Mouse (Mus musculus): ENCODE measurements around the gene Cox14. TPM values are rescaled to one million over a fixed set of nuclear protein-coding genes. Genes with fewer than 3 reads are reported as not detected.

Cox14 gene
- total and polyA plus RNA-seq, 3 experiments, result 113 to 125 TPM; not detected in 1

DNA sequence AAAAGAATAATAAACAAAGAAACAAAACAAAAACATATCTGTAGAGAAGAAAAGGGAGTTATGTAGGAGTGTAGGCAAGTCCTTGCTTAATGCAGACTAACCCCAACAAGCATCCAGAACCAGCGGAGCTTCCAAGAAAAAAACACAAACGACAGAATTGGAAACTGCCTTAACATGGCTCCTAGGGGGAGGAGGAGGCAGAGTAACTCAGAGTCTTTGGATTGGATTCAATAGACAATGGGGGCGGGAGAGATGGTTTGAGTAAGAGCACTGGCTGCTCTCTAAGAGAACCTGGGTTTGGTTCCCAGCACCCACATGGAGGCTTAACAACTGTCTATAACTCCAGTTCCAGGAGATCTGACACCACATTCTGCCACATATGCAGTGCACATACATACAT, 6.3 kb downstream of the Cox14 start:
- TF ChIP-seq BHLHE40 (IDR thresholded peaks at IDR 0.05; ENCODE audit: borderline replicate concordance, low read depth, low read length) (no peak), ELF1 (IDR thresholded peaks at IDR 0.05; ENCODE audit: low read depth, low read length) (no peak), MYC (IDR thresholded peaks at IDR 0.05; ENCODE audit: low read depth, low read length) (no peak), MAZ (IDR thresholded peaks at IDR 0.05; ENCODE audit: low read depth, low read length) (no peak), MYB (IDR thresholded peaks at IDR 0.05; ENCODE audit: low read depth, low read length) (no peak), NELFE (IDR thresholded peaks at IDR 0.05; ENCODE audit: low read depth, low read length) (no peak), SMC3 (IDR thresholded peaks at IDR 0.05; ENCODE audit: low read depth, low read length) (no peak), SIN3A (IDR thresholded peaks at IDR 0.05; ENCODE audit: low read length) (no peak)

DNA sequence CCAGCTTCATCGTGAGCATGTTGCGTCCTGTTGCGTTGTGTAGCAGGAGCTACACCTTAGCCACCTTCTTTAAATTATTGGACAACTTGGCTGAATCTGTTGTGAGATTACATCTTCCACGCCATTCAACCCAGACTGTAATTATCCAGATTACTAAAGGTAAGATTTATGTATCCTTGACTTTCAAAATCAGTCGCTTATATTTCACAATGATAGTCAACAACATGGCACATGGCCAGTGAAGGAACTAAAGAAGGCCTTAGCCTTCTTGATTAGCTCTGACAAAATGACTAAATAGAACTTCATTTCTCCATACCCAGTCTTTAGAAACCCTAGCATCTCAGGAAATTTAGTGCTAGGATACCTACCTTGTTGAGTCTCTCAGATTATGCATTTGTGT, 7.8 kb downstream of the Cox14 start:
- Histone ChIP-seq H3K36me3 (ENCODE audit: control insufficient read depth in 1 of 2, insufficient read depth in 2 of 2, low read length in 2 of 2) (peaks cover 2 to 7% of the 10 kb centered on the region in 2 experiments), H3K4me1 (ENCODE audit: control insufficient read depth in 1 of 2, insufficient read depth in 2 of 2, low read length in 2 of 2) (0 out of 4 replicates have a peak, but pooled peaks cover 0 to 3% of the 10 kb centered on the region in 2 experiments), H3K27ac (ENCODE audit: control insufficient read depth, low read depth, low read length) (no peak overlapping the region), H3K9me3 (replicated peaks; ENCODE audit: insufficient read depth, low read length) (no peaks in the 10 kb centered on the region), H3K9ac (ENCODE audit: control insufficient read depth, low read depth, low read length, poor library complexity, severe bottlenecking) (no peak overlapping the region), H3K27me3 (ENCODE audit: control insufficient read depth in 1 of 2, insufficient read depth in 2 of 2, low read length in 2 of 2) (no peaks in the 10 kb centered on the region), H3K4me3 (ENCODE audit: control insufficient read depth in 1 of 2, insufficient read depth in 1 of 2, low read depth in 2 of 2, low read length in 2 of 2) (no peak overlapping the region), H3K79me2 (ENCODE audit: control insufficient read depth, insufficient read depth, low read length, poor library complexity) (no peaks in the 10 kb centered on the region)
- no peak for TF ChIP-seq TAL1 (IDR thresholded peaks at IDR 0.05; ENCODE audit: low read length)
- no peak for TF ChIP-seq POLR2AphosphoS2 (IDR thresholded peaks at IDR 0.05; ENCODE audit: low read length)
- TF ChIP-seq CHD2 (IDR thresholded peaks at IDR 0.05; ENCODE audit: low read length), result no peak
- no peak for TF ChIP-seq ZMIZ1 (IDR thresholded peaks at IDR 0.05; ENCODE audit: low read depth, low read length)
- no peak for DNase-seq (ENCODE audit: low read depth, low spot score)

More for the DNA sequence above, 6.3 kb downstream of the Cox14 start:
- no peak overlapping the region for H3K9ac ChIP-seq (ENCODE audit: control insufficient read depth, low read depth, low read length, poor library complexity, severe bottlenecking)
- H3K36me3 ChIP-seq (ENCODE audit: control insufficient read depth in 1 of 2, insufficient read depth in 2 of 2, low read length in 2 of 2), result peaks cover 3 to 10% of the 10 kb centered on the region in 2 experiments
- DNase-seq (ENCODE audit: low read depth, low spot score), result no peak
- H3K4me3 ChIP-seq (ENCODE audit: control insufficient read depth in 1 of 2, insufficient read depth in 1 of 2, low read depth in 2 of 2, low read length in 2 of 2), result no peak overlapping the region
- no peaks in the 10 kb centered on the region for H3K9me3 ChIP-seq (replicated peaks; ENCODE audit: insufficient read depth, low read length)
- no peaks in the 10 kb centered on the region for H3K27me3 ChIP-seq (ENCODE audit: control insufficient read depth in 1 of 2, insufficient read depth in 2 of 2, low read length in 2 of 2)
- H3K27ac ChIP-seq (ENCODE audit: control insufficient read depth, low read depth, low read length), result no peak overlapping the region
- peaks cover 3% of the 10 kb centered on the region for H3K79me2 ChIP-seq (ENCODE audit: control insufficient read depth, insufficient read depth, low read length, poor library complexity)
- H3K4me1 ChIP-seq (ENCODE audit: control insufficient read depth in 1 of 2, insufficient read depth in 2 of 2, low read length in 2 of 2), result 0 out of 4 replicates have a peak, but pooled peaks cover 0 to 3% of the 10 kb centered on the region in 2 experiments

DNA sequence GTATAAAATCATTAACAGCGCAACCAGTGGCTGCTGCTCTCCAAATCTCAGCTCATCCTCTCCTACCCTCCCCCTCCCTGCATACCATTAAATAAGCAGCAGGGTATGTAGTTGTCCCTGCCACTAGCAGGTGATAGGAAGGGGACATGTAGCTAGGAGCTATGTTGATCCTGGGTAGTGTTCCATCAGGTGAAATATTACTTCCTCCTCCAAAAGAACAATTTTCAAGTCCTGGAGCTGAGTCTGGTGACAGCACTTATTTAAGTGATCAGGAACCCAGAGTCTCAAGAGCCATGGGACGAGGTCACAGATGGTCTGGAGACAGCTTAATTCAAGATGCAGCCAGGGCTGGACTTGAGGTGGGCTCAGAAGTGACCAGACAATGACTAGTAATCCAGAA, 10.2 kb downstream of the Cox14 start:
- Histone ChIP-seq H3K9me3 (replicated peaks; ENCODE audit: insufficient read depth, low read length) (no peaks in the 10 kb centered on the region), H3K4me1 (ENCODE audit: control insufficient read depth in 1 of 2, insufficient read depth in 2 of 2, low read length in 2 of 2) (0 out of 4 replicates have a peak, but pooled peaks cover 0 to 3% of the 10 kb centered on the region in 2 experiments), H3K4me3 (ENCODE audit: control insufficient read depth in 1 of 2, insufficient read depth in 1 of 2, low read depth in 2 of 2, low read length in 2 of 2) (no peak overlapping the region), H3K79me2 (ENCODE audit: control insufficient read depth, insufficient read depth, low read length, poor library complexity) (no peaks in the 10 kb centered on the region), H3K27me3 (ENCODE audit: control insufficient read depth in 1 of 2, insufficient read depth in 2 of 2, low read length in 2 of 2) (no peaks in the 10 kb centered on the region), H3K27ac (ENCODE audit: control insufficient read depth, low read depth, low read length) (no peak overlapping the region), H3K9ac (ENCODE audit: control insufficient read depth, low read depth, low read length, poor library complexity, severe bottlenecking) (no peak overlapping the region), H3K36me3 (ENCODE audit: control insufficient read depth in 1 of 2, insufficient read depth in 2 of 2, low read length in 2 of 2) (peaks cover 0 to 2% of the 10 kb centered on the region in 2 experiments; a peak in 3 of 4 replicates)
- no peak for DNase-seq (ENCODE audit: low read depth, low spot score)
- no peak for TF ChIP-seq SIN3A (IDR thresholded peaks at IDR 0.05; ENCODE audit: low read length)
- no peak for TF ChIP-seq USF1 (IDR thresholded peaks at IDR 0.05; ENCODE audit: low read depth, low read length)
- TF ChIP-seq GATA1 (IDR thresholded peaks at IDR 0.05; ENCODE audit: low read depth, low read length), result no peak
- TF ChIP-seq ZNF384 (IDR thresholded peaks at IDR 0.05; ENCODE audit: low read depth, low read length), result no peak
- TF ChIP-seq GABPA (IDR thresholded peaks at IDR 0.05; ENCODE audit: low read depth, low read length), result no peak
- no peak for TF ChIP-seq MEF2A (IDR thresholded peaks at IDR 0.05; ENCODE audit: extremely low read depth, insufficient replicate concordance, low read depth, low read length, poor library complexity, severe bottlenecking)
- no peak for TF ChIP-seq RAD21 (IDR thresholded peaks at IDR 0.05; ENCODE audit: low read depth, low read length)
- TF ChIP-seq NELFE (IDR thresholded peaks at IDR 0.05; ENCODE audit: low read depth, low read length), result no peak
- TF ChIP-seq ETS1 (IDR thresholded peaks at IDR 0.05; ENCODE audit: low read depth, low read length), result no peak
- TF ChIP-seq CHD2 (IDR thresholded peaks at IDR 0.05; ENCODE audit: low read length), result no peak

Measured in MEL (cell line).